Mouse (Mus musculus) heart, postnatal 0 days (tissue): ENCODE data around the gene Fam129a.

ENCODE experiments used
- CTCF ChIP-seq: IDR thresholded peaks from 2 replicates; pipeline ENCODE4 v1.5.1; 2016; ENCODE audit warnings: antibody characterized with exemption, control low read depth, low read depth
- EP300 ChIP-seq: IDR thresholded peaks from 2 replicates; pipeline ENCODE4 v1.6.1; 2016; ENCODE audit warnings: antibody characterized with exemption, low read depth

- TF ChIP-seq CTCF, result no peak; the same call in 1 of the 2 replicates
- no peak for TF ChIP-seq EP300
These were observed 183.1 kb downstream of the Fam129a start for GRCm38 (mm10) chr1:151754028-151754489.
